Mouse (Mus musculus) small intestine, adult 2 months (tissue): ENCODE measurements at regions not wholly inside any gene's neighbourhood (a gene's known extent, or its start where the extent isn't known, plus 50 kb on each side); places are given as distances from the start of the nearest gene placed in this dataset.

Experiments used
- H3K27ac ChIP-seq: fragments of 200-500 bp; 2 replicates; pipeline ENCODE4 v1.5.1; 2012; ENCODE audit warnings: low read depth, low read length, control low read depth, inconsistent platforms; ENCODE audit not compliant: insufficient read depth
- H3K27me3 ChIP-seq: fragments of 200-500 bp; 2 replicates; pipeline ENCODE4 v1.6.1; 2012; ENCODE audit warnings: mild to moderate bottlenecking, moderate library complexity, low read length, inconsistent platforms; ENCODE audit not compliant: control insufficient read depth, insufficient read depth
- H3K36me3 ChIP-seq: fragments of 200-500 bp; 2 replicates; pipeline ENCODE4 v1.6.1; 2012; ENCODE audit warnings: mild to moderate bottlenecking, low read length, control low read depth, inconsistent platforms; ENCODE audit not compliant: control insufficient read depth, insufficient read depth
- H3K4me1 ChIP-seq: fragments of 200-500 bp; 2 replicates; pipeline ENCODE4 v1.6.1; 2012; ENCODE audit warnings: low read length, inconsistent platforms, mixed read lengths; ENCODE audit not compliant: control insufficient read depth, insufficient read depth, insufficient read length
- H3K4me3 ChIP-seq: fragments of 200-500 bp; 2 replicates; pipeline ENCODE4 v1.5.1; 2012; ENCODE audit warnings: low read depth, mild to moderate bottlenecking, control low read depth, inconsistent platforms, low read length, moderate library complexity
- CTCF ChIP-seq: fragments of 200-500 bp; IDR thresholded peaks from 2 replicates; pipeline ENCODE4 v1.5.1; 2012; ENCODE audit warnings: low read depth, mild to moderate bottlenecking, control low read depth, inconsistent platforms, low read length, moderate library complexity, mixed read lengths; ENCODE audit not compliant: insufficient replicate concordance, insufficient read length; ENCODE audit errors: extremely low read depth
- POLR2A ChIP-seq: fragments of 200-500 bp; IDR thresholded peaks from 2 replicates; pipeline ENCODE4 v1.6.1; 2012; ENCODE audit warnings: low read depth, mild to moderate bottlenecking, control low read depth, inconsistent platforms, low read length, moderate library complexity
- WGBS: fragments of 180-500 bp; shearing (Covaris S2); methylation state at CpG from one replicate; pipeline ENCODE4 v1.1.7; 2018; 5-methylcytosine and 5-hydroxymethylcytosine counted together

DNA sequence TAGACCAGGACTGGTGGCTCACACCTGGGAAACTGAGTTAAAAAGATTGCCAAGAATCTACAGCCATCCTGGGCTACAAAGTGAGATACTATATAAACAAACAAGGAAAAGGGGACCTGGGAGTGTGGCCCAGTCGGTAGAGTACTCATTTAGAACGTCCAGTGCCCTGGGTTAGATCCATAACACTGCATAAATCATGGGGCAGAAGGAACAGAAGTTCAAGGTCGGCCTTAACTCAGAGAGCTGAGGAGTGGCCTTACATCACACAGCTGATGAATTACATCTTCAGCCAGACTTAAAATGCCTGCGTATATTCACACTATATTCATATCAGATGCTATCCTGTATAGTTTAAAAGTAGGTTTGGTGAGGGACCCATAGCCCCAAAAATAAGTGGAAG, 78.0 kb upstream of the Thy1 start:
- 36% methylated on average over 4 of the region's 4 CpGs for WGBS
- Histone ChIP-seq H3K27ac (no peak overlapping the region), H3K36me3 (no peaks in the 10 kb centered on the region), H3K27me3 (no peaks in the 10 kb centered on the region), H3K4me3 (no peak overlapping the region), H3K4me1 (no peaks in the 10 kb centered on the region)
- TF ChIP-seq POLR2A = no peak
- TF ChIP-seq CTCF = no peak

DNA sequence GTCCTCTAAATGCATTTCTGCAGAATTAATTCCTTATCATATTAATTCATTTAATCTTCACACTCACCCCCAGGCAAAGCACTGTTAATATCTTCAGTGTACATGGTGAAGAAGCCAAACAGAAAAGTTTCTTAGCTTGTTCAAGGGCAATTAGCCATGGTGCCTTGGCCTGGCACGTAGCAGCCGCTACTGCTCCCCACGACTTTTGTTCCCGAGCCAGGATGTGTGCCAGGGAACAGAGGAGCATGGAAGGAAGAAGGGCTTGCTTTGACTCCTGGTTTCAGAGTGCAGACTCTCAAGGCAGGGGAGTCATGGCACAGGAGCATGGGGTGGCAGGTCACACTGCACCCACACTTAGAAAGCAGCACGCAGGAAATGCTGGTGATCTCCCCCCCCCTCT, 77.4 kb upstream of the Thy1 start:
- Histone ChIP-seq H3K4me3 (no peak overlapping the region), H3K27me3 (no peaks in the 10 kb centered on the region), H3K4me1 (no peaks in the 10 kb centered on the region), H3K27ac (no peak overlapping the region), H3K36me3 (no peaks in the 10 kb centered on the region)
- TF ChIP-seq POLR2A (no peak), CTCF (no peak)
- WGBS = 73% methylated on average over 5 of the region's 5 CpGs

DNA sequence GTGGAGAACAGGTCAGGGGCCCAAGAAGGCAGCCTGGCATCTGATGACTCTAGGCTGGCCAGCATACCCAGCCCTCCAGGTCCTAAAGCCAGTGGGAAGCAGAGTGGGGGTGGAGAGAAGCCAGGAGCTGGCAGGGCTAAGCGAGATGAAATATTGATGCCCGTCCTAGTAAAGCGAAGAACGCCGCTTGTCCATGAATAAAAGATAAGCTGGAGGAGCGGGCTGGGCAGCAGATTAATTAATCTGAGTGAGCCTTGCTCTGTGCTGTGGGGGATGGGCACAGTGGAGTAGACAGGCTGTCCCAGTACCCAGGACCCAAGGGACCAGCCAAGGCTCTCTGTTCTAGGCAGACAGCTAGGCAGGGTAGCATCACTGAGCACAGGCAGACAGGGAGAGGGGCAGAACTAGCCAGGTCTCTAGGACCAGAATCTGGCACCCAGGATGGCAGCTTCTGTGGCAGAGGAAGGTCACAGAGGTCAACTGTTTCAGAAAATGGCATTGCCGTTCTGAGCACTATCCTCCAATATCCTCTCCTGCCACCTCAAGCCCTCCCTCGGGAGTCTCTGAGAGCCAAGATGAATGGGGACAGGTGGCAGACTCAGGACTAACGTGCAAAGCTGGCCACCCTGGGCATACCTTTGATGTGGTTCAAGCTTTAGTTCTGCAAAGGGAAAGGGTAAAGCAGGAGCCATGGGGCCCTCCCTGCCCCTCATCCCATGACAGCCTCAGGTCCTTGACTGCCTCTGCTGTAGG, 73.0 kb upstream of the Thy1 start:
- no peak for TF ChIP-seq CTCF
- TF ChIP-seq POLR2A = no peak
- 34% methylated on average over 9 of the region's 9 CpGs for WGBS
- no peak overlapping the region for H3K27ac ChIP-seq
- H3K4me1 ChIP-seq = no peaks in the 10 kb centered on the region
- H3K27me3 ChIP-seq = no peaks in the 10 kb centered on the region
- no peaks in the 10 kb centered on the region for H3K36me3 ChIP-seq
- H3K4me3 ChIP-seq = no peak overlapping the region

DNA sequence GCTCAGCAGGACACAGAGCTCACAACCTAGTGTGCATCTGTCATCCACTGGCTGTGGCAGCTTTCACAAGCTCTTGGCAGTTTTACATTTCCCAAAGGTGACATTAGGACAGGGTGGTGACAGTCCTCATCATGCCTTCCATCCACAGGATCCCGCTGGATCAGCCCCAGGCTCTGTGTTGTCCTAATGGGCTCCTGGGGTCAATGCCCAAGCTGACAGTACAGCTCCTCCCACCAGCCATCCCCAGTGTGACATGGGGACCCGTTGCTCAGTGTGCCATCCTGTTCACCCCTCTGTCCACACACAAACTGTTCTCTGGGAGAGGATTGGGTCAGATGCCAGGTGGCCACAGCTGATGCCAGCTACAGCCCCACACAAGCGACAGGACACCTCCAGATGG, 72.3 kb upstream of the Thy1 start:
- no peak overlapping the region for H3K4me3 ChIP-seq
- 56% methylated on average over 3 of the region's 3 CpGs for WGBS

DNA sequence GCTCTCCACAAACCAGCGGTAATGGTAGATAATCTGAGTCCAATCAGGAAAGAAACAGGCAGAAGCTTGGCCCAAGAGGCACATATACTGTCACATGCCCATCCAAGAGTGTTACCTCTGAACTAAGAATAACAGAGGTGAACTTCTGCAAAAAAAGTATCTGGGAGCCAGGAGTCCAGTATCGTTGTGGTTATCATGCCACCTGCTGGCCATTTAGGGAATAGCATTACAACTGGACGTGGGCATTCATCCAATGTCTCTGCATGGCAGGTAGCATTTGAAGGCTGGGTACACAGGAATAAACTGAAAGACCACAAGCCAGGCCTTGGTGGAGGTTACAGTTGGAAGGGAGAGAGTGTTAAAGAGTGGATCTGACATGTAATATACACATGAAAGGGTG, 70.9 kb upstream of the Thy1 start:
- H3K36me3 ChIP-seq = no peaks in the 10 kb centered on the region
- WGBS = 9% methylated on average over 3 of the region's 3 CpGs
- H3K4me1 ChIP-seq = no peaks in the 10 kb centered on the region
- no peak for TF ChIP-seq POLR2A
- no peak for TF ChIP-seq CTCF
- H3K27me3 ChIP-seq = no peaks in the 10 kb centered on the region
- H3K4me3 ChIP-seq = no peak overlapping the region
- no peak overlapping the region for H3K27ac ChIP-seq

More for the DNA sequence above, 72.3 kb upstream of the Thy1 start:
- no peaks in the 10 kb centered on the region for H3K27me3 ChIP-seq
- no peaks in the 10 kb centered on the region for H3K36me3 ChIP-seq
- no peaks in the 10 kb centered on the region for H3K4me1 ChIP-seq
- TF ChIP-seq POLR2A = no peak
- TF ChIP-seq CTCF = no peak
- H3K27ac ChIP-seq = no peak overlapping the region

DNA sequence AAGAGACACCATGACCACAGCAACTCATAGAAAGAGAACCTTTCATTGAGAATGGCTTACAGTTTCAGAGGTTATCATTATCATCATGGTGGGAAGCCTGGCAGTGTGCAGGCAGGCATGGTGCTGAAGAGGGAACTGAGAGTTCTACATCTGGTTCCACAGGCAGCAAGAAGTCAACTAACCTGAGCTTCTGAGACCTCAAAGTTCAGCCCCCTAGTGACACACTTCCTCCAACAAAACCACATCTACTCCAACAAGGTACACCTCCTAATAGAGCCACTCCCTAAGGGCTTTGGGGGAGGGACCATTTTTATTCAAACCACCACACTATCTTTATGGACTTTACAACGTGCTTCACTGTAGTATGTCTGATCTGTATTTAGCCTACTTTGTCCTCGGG, 67.8 kb upstream of the Thy1 start:
- WGBS = 15% methylated on average over 2 of the region's 2 CpGs

DNA sequence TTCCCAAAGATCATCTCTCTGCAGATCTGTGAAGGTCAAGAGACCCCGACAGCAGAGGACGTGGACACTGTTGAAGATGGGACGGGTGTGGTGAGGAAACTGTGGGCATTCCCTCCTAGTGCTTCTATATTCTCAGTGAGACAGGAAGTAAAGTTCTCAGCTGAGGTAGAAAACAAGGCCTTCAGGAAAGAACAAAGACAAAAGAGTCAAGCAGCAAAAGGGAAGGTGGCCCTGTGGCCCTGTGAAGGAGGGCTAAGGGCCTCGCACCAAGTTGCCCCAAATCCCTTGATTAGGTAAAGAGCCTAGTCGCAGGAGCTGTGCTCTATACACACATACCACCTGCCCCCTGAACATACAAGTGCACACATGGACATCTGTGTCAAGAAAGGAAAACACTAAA, 66.8 kb upstream of the Thy1 start:
- WGBS = 87% methylated on average over 5 of the region's 5 CpGs
- no peaks in the 10 kb centered on the region for H3K36me3 ChIP-seq
- H3K27me3 ChIP-seq = no peaks in the 10 kb centered on the region
- H3K4me3 ChIP-seq = no peak overlapping the region
- TF ChIP-seq POLR2A (no peak), CTCF (no peak)
- H3K4me1 ChIP-seq = peaks cover 2% of the 10 kb centered on the region; the same call in 1 of the 2 replicates
- H3K27ac ChIP-seq = no peak overlapping the region

More for the DNA sequence above, 67.8 kb upstream of the Thy1 start:
- Histone ChIP-seq H3K4me1 (peaks cover 2% of the 10 kb centered on the region; the same call in 1 of the 2 replicates), H3K4me3 (no peak overlapping the region), H3K36me3 (no peaks in the 10 kb centered on the region), H3K27ac (no peak overlapping the region), H3K27me3 (no peaks in the 10 kb centered on the region)
- TF ChIP-seq POLR2A = no peak
- TF ChIP-seq CTCF = no peak
